Mouse (Mus musculus) activated CD4-positive, CD25-positive, alpha-beta regulatory T cell, adult 4 months (primary cell): Measurements from ENCODE around the gene Rcn1. TPM values are rescaled to one million over a fixed set of nuclear protein-coding genes. Genes with fewer than 3 reads are reported as not detected.
A peak's percentile ranks its signal among the peaks of the same experiment; 100 is the strongest.

Source experiments
- ATAC-seq: one replicate; pipeline ENCODE4 v1.8.0; 2017
- polyA plus RNA-seq, 2 experiments: library from polyadenylated mRNA; unstranded; fragments of 100-300 nt; shearing (Covaris generic); gene quantifications; one replicate each; pipeline ENCODE4 v1.2.1; 2017

Gene Rcn1
- polyA plus RNA-seq: 10 to 100 TPM; 10.1 to 11.2 TPM

GRCm38 (mm10) chr2:105399085-105399891, at the start of gene Rcn1:
Gene Rcn1, minus strand, starts transcription at chr2:105399319.
- ATAC-seq: peak; percentile 75

DNA sequence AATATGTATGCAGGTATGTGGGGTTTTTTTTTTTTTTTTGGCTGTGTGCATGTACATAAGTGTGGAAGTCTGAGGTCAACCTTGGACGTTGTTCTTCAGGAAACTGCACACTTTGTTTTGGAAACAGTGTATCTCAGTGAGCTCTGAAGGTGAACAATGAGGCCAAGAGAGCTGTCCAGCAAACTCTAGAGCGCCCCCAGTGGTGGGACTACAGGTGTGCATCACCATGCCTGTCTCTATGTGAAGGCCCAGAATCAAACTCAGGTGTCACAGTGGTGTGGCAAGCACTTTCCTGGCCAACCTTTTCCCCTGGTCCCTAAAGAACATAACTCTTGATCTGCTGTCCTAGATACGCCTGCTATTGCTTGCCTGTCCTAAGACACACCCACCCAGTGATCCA, 45.0 kb upstream of the Rcn1 start:
- ATAC-seq: no peak

GRCm38 (mm10) chr2:105439022-105439421, 39.9 kb upstream of the Rcn1 start:
- no peak for ATAC-seq

GRCm38 (mm10) chr2:105438525-105438924, 39.4 kb upstream of the Rcn1 start:
- no peak for ATAC-seq

DNA sequence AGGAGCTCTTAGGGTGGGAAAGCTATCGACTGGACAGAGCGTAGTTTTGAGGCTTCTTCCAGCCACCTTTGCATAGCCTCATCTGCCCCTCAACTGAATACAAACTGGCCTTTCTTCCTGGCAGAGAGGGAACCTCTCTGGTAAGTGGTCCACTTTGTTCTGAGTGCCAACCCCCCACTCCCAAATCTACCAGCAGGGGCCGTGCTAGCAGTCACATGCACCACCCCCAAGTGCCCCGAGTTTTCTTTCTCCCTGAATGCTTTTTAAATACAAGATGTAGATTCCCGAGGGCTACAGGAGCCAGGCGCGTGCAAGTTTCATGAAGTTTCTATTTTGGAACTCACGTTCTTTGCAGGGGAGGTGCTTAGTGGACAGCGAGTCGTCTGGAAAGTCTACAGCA, 33.8 kb upstream of the Rcn1 start:
- no peak for ATAC-seq

GRCm38 (mm10) chr2:105430373-105430772, 31.3 kb upstream of the Rcn1 start:
- peak; percentile 79 for ATAC-seq

- peak; percentile 37 for ATAC-seq
Observed at GRCm38 (mm10) chr2:105429899-105430298, 30.8 kb upstream of the Rcn1 start.

DNA sequence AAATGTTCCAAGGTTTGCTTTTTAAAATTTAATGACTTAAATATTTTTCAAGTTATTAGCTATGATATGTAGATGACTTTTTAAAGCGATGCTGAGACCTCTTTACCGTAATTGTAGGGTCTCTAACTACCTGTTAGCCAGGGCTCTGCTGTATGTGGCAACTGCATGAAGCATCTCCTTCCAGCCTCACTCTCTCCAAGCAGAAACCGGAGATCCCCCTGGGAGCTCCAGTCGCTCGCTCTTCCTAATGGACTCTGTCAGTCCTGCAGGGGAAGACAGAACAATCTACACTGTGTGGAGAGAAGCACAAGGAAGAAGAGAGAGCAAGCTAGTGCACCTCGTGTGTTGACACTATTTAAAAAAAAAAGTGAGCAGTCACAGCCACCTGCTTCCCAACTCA, 29.3 kb upstream of the Rcn1 start:
- no peak for ATAC-seq

- peak; percentile 67 for ATAC-seq
Observed at GRCm38 (mm10) chr2:105428029-105428428, 28.9 kb upstream of the Rcn1 start.

DNA sequence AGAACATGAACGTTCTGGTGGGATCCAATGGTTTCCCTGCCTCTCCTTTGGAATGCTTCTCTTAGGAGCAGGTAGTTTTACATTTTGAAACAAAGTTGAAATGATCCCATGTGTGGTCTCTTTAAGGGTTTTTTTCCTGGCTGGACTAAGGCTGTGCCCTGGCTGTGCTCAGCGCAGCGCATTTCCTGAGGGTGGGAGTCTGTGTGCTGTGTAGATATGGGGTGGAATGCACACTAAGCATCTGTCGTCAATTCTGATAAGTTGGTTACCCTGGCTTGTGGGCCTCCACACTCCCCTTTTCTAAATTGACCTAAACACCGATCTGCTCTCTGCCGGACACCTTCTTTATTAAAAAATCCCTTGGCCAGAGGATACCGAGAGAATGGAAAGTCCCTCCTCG, 28.3 kb upstream of the Rcn1 start:
- ATAC-seq: no peak

DNA sequence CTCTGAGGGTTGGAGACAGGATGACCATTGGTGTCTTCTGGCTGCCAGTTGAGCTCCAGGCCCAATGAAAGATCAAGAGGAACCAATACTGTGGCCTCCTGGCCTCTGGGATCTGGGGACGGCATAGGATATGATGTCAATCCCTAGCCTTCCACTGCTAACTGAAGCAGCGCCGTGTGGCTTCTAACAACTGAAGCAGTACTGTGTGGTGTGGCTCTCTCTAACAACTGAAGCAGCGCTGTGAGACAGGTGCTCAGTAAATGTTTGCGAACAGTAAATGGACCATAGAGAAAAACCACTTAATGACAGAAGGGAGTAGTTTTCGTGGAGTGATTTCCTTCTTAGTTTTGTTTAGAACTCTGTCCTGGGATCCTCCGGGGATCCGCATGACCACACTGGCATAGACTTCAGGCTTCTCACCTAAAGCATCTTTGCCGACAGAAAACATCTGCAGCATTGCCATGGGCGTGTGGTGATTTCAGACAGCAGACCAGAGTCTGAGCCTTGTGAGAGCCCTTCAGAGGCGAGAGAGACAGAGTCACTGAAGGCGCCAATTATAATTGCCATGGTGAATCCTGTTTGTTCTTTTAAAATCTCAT, 19.6 kb upstream of the Rcn1 start:
- ATAC-seq: no peak

DNA sequence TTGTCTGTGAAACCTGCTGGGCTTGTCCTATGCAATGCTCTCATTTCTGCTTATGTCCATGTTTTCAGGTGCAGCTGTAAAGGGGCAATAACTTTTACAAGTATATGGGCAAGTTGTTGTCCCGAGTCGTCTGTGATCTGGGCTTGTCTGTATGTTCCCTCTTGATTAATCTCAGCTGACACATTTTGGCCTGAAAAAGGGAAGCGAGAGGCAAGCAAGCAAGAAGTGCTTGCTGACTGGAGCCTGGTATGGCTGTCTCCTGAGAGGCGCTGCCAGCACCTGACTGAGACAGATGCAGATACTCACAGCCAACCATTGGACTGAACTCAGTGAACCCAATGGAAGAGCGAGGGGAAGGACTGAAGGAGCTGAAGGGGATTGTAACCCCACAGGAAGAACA, 18.5 kb upstream of the Rcn1 start:
- ATAC-seq: no peak

GRCm38 (mm10) chr2:105416660-105417348, 17.7 kb upstream of the Rcn1 start:
- ATAC-seq: no peak

GRCm38 (mm10) chr2:105416046-105416659, 17.0 kb upstream of the Rcn1 start:
- no peak for ATAC-seq

- no peak for ATAC-seq
Observed at GRCm38 (mm10) chr2:105414309-105414708, 15.2 kb upstream of the Rcn1 start.

- no peak for ATAC-seq
Observed at GRCm38 (mm10) chr2:105409253-105409652, 10.1 kb upstream of the Rcn1 start.

GRCm38 (mm10) chr2:105408511-105408910, 9.4 kb upstream of the Rcn1 start:
- ATAC-seq: no peak

DNA sequence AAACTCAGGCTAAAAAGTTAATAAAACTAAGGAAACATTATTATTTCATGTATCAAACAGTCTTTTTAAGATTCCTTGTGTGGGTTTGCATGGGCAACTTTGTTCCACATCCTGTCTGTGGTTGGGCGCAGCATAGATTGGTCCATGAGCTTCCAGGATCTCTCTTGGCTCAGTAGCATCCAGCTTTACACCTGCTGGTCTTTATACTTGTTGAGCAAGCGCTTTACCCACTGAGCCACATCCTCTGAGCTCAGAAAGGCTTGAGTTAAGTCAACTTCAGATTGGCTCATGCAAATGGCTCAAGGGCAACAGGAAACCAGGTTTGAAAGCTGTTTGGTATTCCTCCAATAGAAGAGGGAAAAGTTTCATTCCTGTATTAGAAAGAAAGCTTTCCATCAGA, 3.1 kb upstream of the Rcn1 start:
- peak; percentile 40 for ATAC-seq

DNA sequence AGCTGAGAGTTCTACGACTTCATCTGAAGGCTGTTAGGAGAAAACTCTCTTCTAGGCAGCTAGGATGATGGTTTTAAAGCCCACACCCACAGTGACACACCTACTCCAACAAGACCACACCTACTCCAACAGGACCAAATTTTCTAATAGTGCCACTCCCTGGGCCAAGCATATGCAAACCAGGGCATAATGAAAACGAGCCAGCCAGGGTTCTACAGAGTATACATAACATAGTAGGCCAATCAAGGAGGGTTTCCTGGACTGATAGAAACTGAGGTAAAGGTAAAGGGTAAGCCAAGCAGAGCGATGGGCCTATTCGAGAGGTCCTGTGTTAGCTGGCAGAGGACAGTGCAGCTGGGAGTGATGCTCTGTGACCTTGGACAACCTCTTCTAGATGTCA, 1.4 kb upstream of the Rcn1 start:
- ATAC-seq: no peak

DNA sequence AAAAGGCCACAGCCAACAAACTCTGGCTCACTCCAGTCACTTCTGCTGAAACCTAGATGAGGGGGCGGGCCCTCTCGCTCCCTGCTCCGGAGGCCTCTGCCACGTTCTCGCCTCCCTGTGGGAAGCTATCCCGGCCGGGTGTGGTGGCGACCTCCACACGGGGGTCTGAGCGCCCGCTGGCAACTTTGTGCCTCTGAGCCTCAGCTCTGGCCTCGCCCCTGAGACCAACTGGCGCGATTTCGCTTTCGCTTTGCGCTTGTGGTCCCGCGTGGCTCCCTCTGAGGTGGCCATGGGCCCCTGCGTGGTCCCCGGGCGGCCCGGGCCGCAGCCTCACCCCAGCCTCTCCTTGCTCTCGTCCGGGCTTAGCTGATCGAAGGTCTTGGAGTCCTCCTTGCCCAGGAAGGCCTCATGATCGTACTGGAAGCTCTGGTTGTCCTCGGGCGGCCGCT, 459 bp downstream of the Rcn1 start:
- peak; percentile 57 for ATAC-seq

DNA sequence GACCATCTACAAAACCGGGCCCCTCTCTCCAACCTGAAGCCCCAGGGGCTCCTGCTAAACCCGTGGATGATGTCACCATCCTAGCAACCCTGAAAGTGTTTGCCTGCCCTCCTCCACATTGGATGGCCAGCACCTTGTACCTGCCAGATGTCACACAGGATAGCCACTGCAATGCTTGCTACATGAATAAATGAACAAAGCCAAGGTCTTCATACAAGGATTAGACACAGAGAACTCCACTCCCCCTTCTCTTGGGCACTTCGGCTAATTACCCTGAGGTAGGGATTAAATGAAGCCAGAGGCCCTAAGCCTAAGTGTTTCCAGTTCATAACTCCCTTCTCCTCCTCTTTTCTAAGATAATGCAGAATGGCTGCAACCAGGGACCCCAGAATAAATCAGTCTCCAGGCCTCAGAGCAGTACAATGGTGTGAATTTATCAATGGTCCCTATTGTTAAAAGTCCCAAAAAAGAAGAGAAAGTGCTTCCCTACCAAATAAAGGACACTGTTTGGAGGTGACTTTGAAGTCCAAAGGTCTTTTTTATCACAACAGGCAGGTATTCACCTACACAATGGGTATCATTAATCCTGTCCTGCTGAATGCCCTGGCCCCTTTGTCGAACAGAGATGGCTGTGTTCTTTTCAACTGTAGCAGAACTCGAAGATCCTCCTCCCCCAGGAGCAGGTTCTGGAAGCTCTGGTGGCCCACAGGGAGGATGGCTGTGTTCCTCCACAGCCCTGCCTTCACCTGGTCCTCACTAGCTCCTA, 1.5 kb downstream of the Rcn1 start:
- ATAC-seq: no peak

DNA sequence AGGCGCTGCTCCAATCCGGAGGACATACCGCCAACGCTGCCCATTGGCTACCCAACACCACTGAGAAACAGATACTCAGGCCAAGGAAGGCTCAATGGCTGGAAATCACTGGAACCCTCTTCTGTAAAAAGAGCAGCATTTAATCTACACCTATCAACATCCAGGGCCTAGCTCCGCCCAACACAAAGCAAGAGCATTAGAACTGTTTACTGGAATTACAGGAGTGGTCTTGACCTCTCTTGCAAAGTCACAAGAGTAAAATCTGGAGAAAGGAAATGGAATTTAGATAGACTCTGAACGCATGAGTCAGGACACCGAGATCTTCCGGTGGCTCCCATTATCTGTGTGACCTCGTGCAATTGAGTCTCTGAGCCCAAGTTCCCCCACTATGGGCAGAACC, 3.1 kb downstream of the Rcn1 start:
- no peak for ATAC-seq
